Mouse (Mus musculus): Measurements from ENCODE around the gene Ptma.
"Not testable (repeated sequence)": the region's sequence is repeated elsewhere in the genome, so short reads cannot be mapped to it uniquely, and the experiment has no call there.

The Ptma gene

GRCm38 (mm10) chr1:86526116-86526788, at the start of gene Ptma:
TSS of gene Ptma (plus strand) at chr1:86526726.
- DNase-seq: peak; percentile 98

GRCm38 (mm10) chr1:86477738-86478285, 48.7 kb upstream of the Ptma start:
- no peak for DNase-seq

GRCm38 (mm10) chr1:86479099-86479825, 47.3 kb upstream of the Ptma start:
- DNase-seq: peak; percentile 20

- no peak for DNase-seq
Measured at GRCm38 (mm10) chr1:86480288-86480687, 46.2 kb upstream of the Ptma start.

GRCm38 (mm10) chr1:86480735-86481447, 45.6 kb upstream of the Ptma start:
- DNase-seq: no peak

GRCm38 (mm10) chr1:86481468-86481867, 45.1 kb upstream of the Ptma start:
- DNase-seq: no peak

- no peak for DNase-seq
Measured at GRCm38 (mm10) chr1:86482288-86482687, 44.2 kb upstream of the Ptma start.

GRCm38 (mm10) chr1:86482761-86483160, 43.8 kb upstream of the Ptma start:
- DNase-seq: no peak

- DNase-seq: no peak
Measured at GRCm38 (mm10) chr1:86485346-86485745, 41.2 kb upstream of the Ptma start.

- DNase-seq: not testable (repeated sequence)
Measured at GRCm38 (mm10) chr1:86485858-86486257, 40.7 kb upstream of the Ptma start.

GRCm38 (mm10) chr1:86486703-86487294, 39.7 kb upstream of the Ptma start:
- DNase-seq: no peak

- DNase-seq: peak; percentile 99
Measured at GRCm38 (mm10) chr1:86487295-86487907, 39.1 kb upstream of the Ptma start.

GRCm38 (mm10) chr1:86487908-86488314, 38.6 kb upstream of the Ptma start:
- DNase-seq: no peak

- DNase-seq: peak; percentile 55
Measured at GRCm38 (mm10) chr1:86488326-86488725, 38.2 kb upstream of the Ptma start.

- no peak for DNase-seq
Measured at GRCm38 (mm10) chr1:86488774-86489173, 37.8 kb upstream of the Ptma start.

GRCm38 (mm10) chr1:86489901-86490300, 36.6 kb upstream of the Ptma start:
- no peak for DNase-seq

GRCm38 (mm10) chr1:86490697-86491096, 35.8 kb upstream of the Ptma start:
- peak; percentile 51 for DNase-seq

- DNase-seq: peak; percentile 64
Measured at GRCm38 (mm10) chr1:86491533-86492094, 34.9 kb upstream of the Ptma start.

GRCm38 (mm10) chr1:86492095-86493070, 34.1 kb upstream of the Ptma start:
- peak; percentile 71 for DNase-seq

- DNase-seq: no peak
Measured at GRCm38 (mm10) chr1:86493783-86494182, 32.7 kb upstream of the Ptma start.

GRCm38 (mm10) chr1:86496340-86496739, 30.2 kb upstream of the Ptma start:
- DNase-seq: no peak

Measured in thymus, postnatal 4 days (tissue).